Mouse (Mus musculus): ENCODE data around the gene Mael.

Mael gene

GRCm38 (mm10) chr1:166209371-166209770, 29.2 kb downstream of the Mael start:
- DNase-seq (ENCODE audit: low spot score in 2 of 2), result peak in 1 of 2 experiments; percentile 20

GRCm38 (mm10) chr1:166205159-166205558, 33.4 kb downstream of the Mael start:
- no peak for DNase-seq (ENCODE audit: low spot score in 2 of 2)

GRCm38 (mm10) chr1:166204171-166204570, 34.4 kb downstream of the Mael start:
- DNase-seq (ENCODE audit: low spot score in 2 of 2), result no peak

GRCm38 (mm10) chr1:166189821-166190220, 48.7 kb downstream of the Mael start:
- DNase-seq (ENCODE audit: low spot score in 2 of 2), result no peak

GRCm38 (mm10) chr1:166185357-166185756, 53.2 kb downstream of the Mael start:
- no peak for DNase-seq (ENCODE audit: low spot score in 2 of 2)

GRCm38 (mm10) chr1:166184391-166185229, 53.9 kb downstream of the Mael start:
- DNase-seq (ENCODE audit: low spot score in 2 of 2), result peak; percentile 35 to 54

GRCm38 (mm10) chr1:166182952-166183627, 55.5 kb downstream of the Mael start:
- DNase-seq (ENCODE audit: low spot score in 2 of 2), result peak in 1 of 2 experiments; percentile 49

GRCm38 (mm10) chr1:166181510-166181909, 57.0 kb downstream of the Mael start:
- no peak for DNase-seq (ENCODE audit: low spot score in 2 of 2)

- DNase-seq (ENCODE audit: low spot score in 2 of 2), result no peak
Measured at GRCm38 (mm10) chr1:166173621-166174020, 64.9 kb downstream of the Mael start.

GRCm38 (mm10) chr1:166172992-166173391, 65.6 kb downstream of the Mael start:
- no peak for DNase-seq (ENCODE audit: low spot score in 2 of 2)

- no peak for DNase-seq (ENCODE audit: low spot score in 2 of 2)
Measured at GRCm38 (mm10) chr1:166170852-166171251, 67.7 kb downstream of the Mael start.

GRCm38 (mm10) chr1:166169713-166170112, 68.8 kb downstream of the Mael start:
- DNase-seq (ENCODE audit: low spot score in 2 of 2), result no peak

- DNase-seq (ENCODE audit: low spot score in 2 of 2), result no peak
Measured at GRCm38 (mm10) chr1:166168017-166168416, 70.5 kb downstream of the Mael start.

- no peak for DNase-seq (ENCODE audit: low spot score in 2 of 2)
Measured at GRCm38 (mm10) chr1:166167405-166167804, 71.1 kb downstream of the Mael start.

GRCm38 (mm10) chr1:166165159-166165558, 73.4 kb downstream of the Mael start:
- no peak for DNase-seq (ENCODE audit: low spot score in 2 of 2)

GRCm38 (mm10) chr1:166164580-166164979, 74.0 kb downstream of the Mael start:
- DNase-seq (ENCODE audit: low spot score in 2 of 2), result no peak

GRCm38 (mm10) chr1:166160569-166161445, 77.7 kb downstream of the Mael start:
- DNase-seq (ENCODE audit: low spot score in 2 of 2), result peak; percentile 75 to 76

- DNase-seq (ENCODE audit: low spot score in 2 of 2), result no peak
Measured at GRCm38 (mm10) chr1:166160111-166160510, 78.4 kb downstream of the Mael start.

- no peak for DNase-seq (ENCODE audit: low spot score in 2 of 2)
Measured at GRCm38 (mm10) chr1:166158664-166159063, 79.9 kb downstream of the Mael start.

- no peak for DNase-seq (ENCODE audit: low spot score in 2 of 2)
Measured at GRCm38 (mm10) chr1:166157712-166158111, 80.8 kb downstream of the Mael start.

- DNase-seq (ENCODE audit: low spot score in 2 of 2), result no peak
Measured at GRCm38 (mm10) chr1:166155113-166155494, 83.4 kb downstream of the Mael start.

Measured in frontal cortex, postnatal 36 days (tissue).